ENCODE assay signal across 16 mouse cellular contexts in the genomic region with DNA sequence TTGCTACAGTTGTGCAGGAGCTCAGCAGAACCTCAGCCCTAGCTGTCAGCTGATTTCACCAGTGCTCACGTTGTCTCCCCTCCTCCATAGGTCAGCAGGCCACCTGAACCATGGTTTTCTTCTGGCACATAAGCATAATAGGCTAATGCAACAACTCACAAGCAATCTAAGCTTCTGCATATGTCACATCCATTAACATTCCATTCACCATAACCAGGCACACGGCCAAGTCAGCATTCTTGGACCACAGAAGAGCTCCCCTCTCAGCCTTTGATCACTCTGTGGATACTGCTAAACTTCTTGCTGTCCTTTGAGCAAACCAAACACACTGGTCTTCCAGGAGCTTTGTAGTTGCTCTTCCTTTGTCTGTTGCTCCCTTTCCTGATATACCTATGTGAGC.
DNase-seq lines count a peak whose midpoint lies in the region; ATAC-seq and TF ChIP-seq lines count a peak whose summit lies in the region.
"Had no signal": no experiment of that assay in that cellular context is flagged by ENCODE, and none has a peak within 500 bp of the region (broad histone marks: within the 10 kb centered on the region; RNA-seq: fewer than 3 reads in every experiment).

No protein-coding gene starts in this region.

- H3K27ac ChIP-seq in gastrocnemius, adult 2 months: no peak overlapping the region
- H3K27ac ChIP-seq in limb, embryonic 14.5 days (replicated peaks; ENCODE audit: low read depth, low read length): no peak overlapping the region
- no peak overlapping the region for H3K27ac ChIP-seq in limb, embryonic 10.5 days
- H3K27ac ChIP-seq: hindbrain, embryonic 12.5 days; liver, embryonic 15.5 days; midbrain, embryonic 13.5 days; neural tube, embryonic 13.5 days had no signal

- no peak overlapping the region for H3K4me3 ChIP-seq in gastrocnemius, adult 2 months
- no peak overlapping the region for H3K4me3 ChIP-seq in limb, embryonic 14.5 days (replicated peaks; ENCODE audit: low read length)
- H3K4me3 ChIP-seq in limb, embryonic 10.5 days: no peak overlapping the region
- H3K4me3 ChIP-seq: hindbrain, embryonic 12.5 days; liver, embryonic 15.5 days; midbrain, embryonic 13.5 days; neural tube, embryonic 13.5 days had no signal

- H3K36me3 ChIP-seq in limb, embryonic 14.5 days (ENCODE audit: control insufficient read depth, insufficient read depth, low read length): no peaks in the 10 kb centered on the region
- H3K36me3 ChIP-seq in limb, embryonic 10.5 days: no peaks in the 10 kb centered on the region
- H3K36me3 ChIP-seq: hindbrain, embryonic 12.5 days; liver, embryonic 15.5 days; midbrain, embryonic 13.5 days; neural tube, embryonic 13.5 days had no signal

- no peak overlapping the region for H3K9ac ChIP-seq in limb, embryonic 14.5 days (ENCODE audit: low read depth, low read length, severe bottlenecking)
- H3K9ac ChIP-seq: hindbrain, embryonic 12.5 days; liver, embryonic 15.5 days; midbrain, embryonic 13.5 days; neural tube, embryonic 13.5 days had no signal

- 40% methylated on average over 2 of the region's 2 CpGs for WGBS in limb, embryonic 14.5 days
- 72% methylated on average over 2 of the region's 2 CpGs for whole genome bisulfite sequencing in limb, embryonic 10.5 days

- intact Hi-C loops in gastrocnemius, adult 2 months (cut with DNase I): no loop called here

- no peak for TF ChIP-seq POLR2A in limb, embryonic 14.5 days (IDR thresholded peaks at IDR 0.05; ENCODE audit: borderline replicate concordance, extremely low read depth, insufficient read depth, insufficient read length)
- TF ChIP-seq POLR2A in brain, embryonic 14.5 days (IDR thresholded peaks at IDR 0.05; ENCODE audit: borderline replicate concordance, extremely low read depth, insufficient read depth, insufficient read length, poor library complexity, severe bottlenecking): no peak

- H3K9me3 ChIP-seq in limb, embryonic 14.5 days (ENCODE audit: control insufficient read depth, low read length): no peaks in the 10 kb centered on the region
- H3K9me3 ChIP-seq in limb, embryonic 10.5 days (replicated peaks): no peaks in the 10 kb centered on the region
- H3K9me3 ChIP-seq: hindbrain, embryonic 12.5 days; liver, embryonic 15.5 days; midbrain, embryonic 13.5 days; neural tube, embryonic 13.5 days had no signal

- H3K27me3 ChIP-seq in limb, embryonic 14.5 days (ENCODE audit: control insufficient read depth, insufficient read depth, low read length): 0 out of 2 replicates have a peak, but pooled peaks cover 3% of the 10 kb centered on the region
- H3K27me3 ChIP-seq in limb, embryonic 10.5 days (ENCODE audit: low read depth, poor library complexity, severe bottlenecking): peaks cover 17% of the 10 kb centered on the region; the same call in 1 of the 2 replicates
- H3K27me3 ChIP-seq: hindbrain, embryonic 12.5 days; liver, embryonic 15.5 days; neural tube, embryonic 13.5 days had no signal

- no peak for TF ChIP-seq CTCF in gastrocnemius, adult 2 months (IDR thresholded peaks at IDR 0.05)
- no peak for TF ChIP-seq CTCF in brain, embryonic 14.5 days (IDR thresholded peaks at IDR 0.05; ENCODE audit: borderline replicate concordance, extremely low read depth, insufficient read depth, insufficient read length)

- ATAC-seq in limb, embryonic 14.5 days (ENCODE audit: low FRiP score, low read depth): no peak
- ATAC-seq: activated CD4-positive, CD25-positive, alpha-beta regulatory T cell, adult 4 months; midbrain, embryonic 13.5 days had no signal

- DNase-seq in gastrocnemius, adult 2 months: peak; percentile 19
- no peak for DNase-seq in gastrocnemius, postnatal 25 days
- peak; percentile 5 for DNase-seq in limb, embryonic 14.5 days (ENCODE audit: low spot score)
- no peak for DNase-seq in limb, embryonic 10.5 days (ENCODE audit: low spot score)
- peak; percentile 34 for DNase-seq in brain, embryonic 14.5 days (ENCODE audit: low read depth)
- DNase-seq in heart, postnatal 4 days: peak; percentile 31
- no peak for DNase-seq in thymus, postnatal 10 days (ENCODE audit: low spot score in 2 of 2)
- no peak for DNase-seq in urinary bladder, postnatal 36 days (ENCODE audit: low spot score in 2 of 2)
- DNase-seq: cerebellum, adult 2 months; kidney, adult 11 months; right cerebral cortex, adult 18-20 months had no signal

- no peaks in the 10 kb centered on the region for H3K4me1 ChIP-seq in limb, embryonic 14.5 days (ENCODE audit: control insufficient read depth, insufficient read depth, low read length)
- no peaks in the 10 kb centered on the region for H3K4me1 ChIP-seq in limb, embryonic 10.5 days
- H3K4me1 ChIP-seq: hindbrain, embryonic 12.5 days; liver, embryonic 15.5 days; midbrain, embryonic 13.5 days; neural tube, embryonic 13.5 days had no signal

- no peak overlapping the region for H3K4me2 ChIP-seq in limb, embryonic 14.5 days (replicated peaks; ENCODE audit: low read depth, low read length, severe bottlenecking)
- H3K4me2 ChIP-seq: hindbrain, embryonic 12.5 days; liver, embryonic 15.5 days; midbrain, embryonic 13.5 days; neural tube, embryonic 13.5 days had no signal

Comparison
In these comparisons a context has a peak if more than half of its experiments do, and no peak if none do; other contexts are left out.
1. DNase-seq: peak in gastrocnemius, adult 2 months (single experiment), limb, embryonic 14.5 days (single experiment), brain, embryonic 14.5 days (single experiment) and heart, postnatal 4 days (single experiment); none in gastrocnemius, postnatal 25 days (single experiment), limb, embryonic 10.5 days (single experiment), thymus, postnatal 10 days (0 of 2) and urinary bladder, postnatal 36 days (0 of 2).